Mouse (Mus musculus): ENCODE results near the gene Trpc2. TPM values are rescaled to one million over a fixed set of nuclear protein-coding genes. Genes with fewer than 3 reads are reported as not detected.

Trpc2 gene
- polyA plus RNA-seq, 1 experiment from 2014 or later: not detected

GRCm38 (mm10) chr7:102076714-102077296, 6.1 kb upstream of the Trpc2 start:
- H3K4me3 ChIP-seq: no peak overlapping the region
- no peak overlapping the region for H3K9ac ChIP-seq
- no peak for ATAC-seq
- H3K4me1 ChIP-seq: no peaks in the 10 kb centered on the region
- H3K27ac ChIP-seq: no peak overlapping the region
- H3K4me2 ChIP-seq: no peak overlapping the region
- H3K36me3 ChIP-seq (ENCODE audit: poor library complexity, severe bottlenecking): peaks cover 91% of the 10 kb centered on the region
- no peaks in the 10 kb centered on the region for H3K27me3 ChIP-seq
- WGBS: 82% methylated on average over 6 of the region's 7 CpGs
- no peaks in the 10 kb centered on the region for H3K9me3 ChIP-seq (replicated peaks)

DNA sequence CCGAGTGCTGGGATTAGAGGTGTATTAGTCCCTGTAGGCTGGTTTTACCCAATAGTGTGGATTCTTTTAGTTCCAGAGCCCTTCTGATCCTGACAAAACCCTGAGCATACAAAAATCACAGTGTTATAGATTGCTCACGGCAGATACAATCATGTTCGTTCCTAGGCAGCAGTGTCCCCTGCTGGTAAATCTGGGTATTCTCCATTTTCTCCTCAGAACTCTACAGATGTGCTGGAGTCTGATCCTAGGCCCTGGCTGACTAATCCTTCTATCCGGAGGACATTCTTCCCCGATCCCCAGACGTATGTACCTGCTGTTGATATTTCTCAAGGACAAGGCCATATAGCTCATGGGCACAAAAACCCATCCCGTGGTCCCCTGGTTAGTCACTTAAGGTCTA, 4.4 kb upstream of the Trpc2 start:
- WGBS: 77% methylated on average over 7 of the region's 7 CpGs
- no peak for ATAC-seq

DNA sequence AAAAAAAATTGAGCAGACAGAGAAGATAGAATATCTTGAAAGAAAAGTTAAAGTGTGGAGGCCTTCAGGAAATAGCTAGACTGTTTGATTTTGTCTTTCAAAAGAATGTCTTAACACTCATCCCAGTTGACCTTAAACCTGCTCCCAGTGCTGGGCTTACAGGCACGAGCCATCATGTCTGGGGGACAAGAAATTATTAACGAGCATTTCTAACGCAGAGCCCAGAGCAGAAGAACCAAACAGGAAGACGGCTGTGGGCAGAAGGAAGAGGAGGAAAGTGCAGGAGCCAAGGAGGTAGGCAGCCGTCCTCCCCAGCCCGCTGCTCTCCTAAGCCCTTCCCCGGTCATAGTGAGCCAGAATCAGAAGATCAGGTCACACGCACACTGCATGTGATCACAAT, 2.6 kb upstream of the Trpc2 start:
- Histone ChIP-seq H3K4me2 (no peak overlapping the region), H3K9me3 (replicated peaks) (no peaks in the 10 kb centered on the region), H3K9ac (no peak overlapping the region), H3K4me3 (no peak overlapping the region), H3K36me3 (ENCODE audit: poor library complexity, severe bottlenecking) (peaks cover 88% of the 10 kb centered on the region), H3K27me3 (no peaks in the 10 kb centered on the region), H3K27ac (no peak overlapping the region), H3K4me1 (no peaks in the 10 kb centered on the region)
- 92% methylated on average over 8 of the region's 8 CpGs for WGBS
- no peak for ATAC-seq

More for the DNA sequence above, 4.4 kb upstream of the Trpc2 start:
- no peak overlapping the region for H3K4me3 ChIP-seq
- no peaks in the 10 kb centered on the region for H3K4me1 ChIP-seq
- H3K36me3 ChIP-seq (ENCODE audit: poor library complexity, severe bottlenecking): peaks cover 91% of the 10 kb centered on the region
- H3K27ac ChIP-seq: no peak overlapping the region
- H3K9ac ChIP-seq: no peak overlapping the region
- H3K27me3 ChIP-seq: no peaks in the 10 kb centered on the region
- no peaks in the 10 kb centered on the region for H3K9me3 ChIP-seq (replicated peaks)
- no peak overlapping the region for H3K4me2 ChIP-seq

GRCm38 (mm10) chr7:102081784-102082183, 1.1 kb upstream of the Trpc2 start:
- ATAC-seq: no peak
- no peak overlapping the region for H3K9ac ChIP-seq
- WGBS: 98% methylated on average over 5 of the region's 5 CpGs
- H3K9me3 ChIP-seq (replicated peaks): no peaks in the 10 kb centered on the region
- no peak overlapping the region for H3K4me3 ChIP-seq
- H3K27ac ChIP-seq: no peak overlapping the region
- H3K4me1 ChIP-seq: no peaks in the 10 kb centered on the region
- H3K4me2 ChIP-seq: no peak overlapping the region
- H3K36me3 ChIP-seq (ENCODE audit: poor library complexity, severe bottlenecking): peaks cover 80% of the 10 kb centered on the region
- H3K27me3 ChIP-seq: no peaks in the 10 kb centered on the region

- Histone ChIP-seq H3K9me3 (replicated peaks) (no peaks in the 10 kb centered on the region), H3K27ac (no peak overlapping the region), H3K36me3 (ENCODE audit: poor library complexity, severe bottlenecking) (peaks cover 77% of the 10 kb centered on the region), H3K27me3 (no peaks in the 10 kb centered on the region), H3K4me1 (no peaks in the 10 kb centered on the region), H3K4me3 (no peak overlapping the region), H3K4me2 (no peak overlapping the region), H3K9ac (no peak overlapping the region)
- WGBS: 93% methylated on average over 26 of the region's 26 CpGs
- no peak for ATAC-seq
These were observed 1.3 kb downstream of the Trpc2 start for GRCm38 (mm10) chr7:102084041-102084696.

DNA sequence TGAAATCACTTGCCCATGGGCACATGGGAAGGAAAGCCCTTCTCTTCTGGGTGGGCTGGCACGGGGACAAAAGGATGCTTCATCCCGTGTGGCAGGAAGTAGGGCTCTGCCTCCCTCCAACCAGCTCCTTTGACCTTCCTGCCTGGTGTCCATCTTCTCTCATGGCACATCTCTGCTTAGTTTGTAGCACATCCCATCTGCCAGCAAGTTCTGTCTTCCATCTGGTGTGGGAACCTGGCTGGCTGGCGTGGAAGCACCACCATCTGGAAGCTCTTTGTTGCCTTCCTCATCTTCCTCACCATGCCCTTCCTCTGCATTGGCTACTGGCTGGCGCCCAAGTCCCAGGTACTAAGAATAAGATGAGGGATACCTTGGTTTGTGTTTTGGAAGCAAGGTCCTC, 4.4 kb downstream of the Trpc2 start:
- no peak overlapping the region for H3K4me2 ChIP-seq
- H3K36me3 ChIP-seq (ENCODE audit: poor library complexity, severe bottlenecking): peaks cover 63% of the 10 kb centered on the region
- H3K27me3 ChIP-seq: no peaks in the 10 kb centered on the region
- no peaks in the 10 kb centered on the region for H3K4me1 ChIP-seq
- H3K4me3 ChIP-seq: no peak overlapping the region
- no peak overlapping the region for H3K27ac ChIP-seq
- H3K9ac ChIP-seq: no peak overlapping the region
- H3K9me3 ChIP-seq (replicated peaks): no peaks in the 10 kb centered on the region
- no peak for ATAC-seq
- WGBS: 82% methylated on average over 4 of the region's 4 CpGs

DNA sequence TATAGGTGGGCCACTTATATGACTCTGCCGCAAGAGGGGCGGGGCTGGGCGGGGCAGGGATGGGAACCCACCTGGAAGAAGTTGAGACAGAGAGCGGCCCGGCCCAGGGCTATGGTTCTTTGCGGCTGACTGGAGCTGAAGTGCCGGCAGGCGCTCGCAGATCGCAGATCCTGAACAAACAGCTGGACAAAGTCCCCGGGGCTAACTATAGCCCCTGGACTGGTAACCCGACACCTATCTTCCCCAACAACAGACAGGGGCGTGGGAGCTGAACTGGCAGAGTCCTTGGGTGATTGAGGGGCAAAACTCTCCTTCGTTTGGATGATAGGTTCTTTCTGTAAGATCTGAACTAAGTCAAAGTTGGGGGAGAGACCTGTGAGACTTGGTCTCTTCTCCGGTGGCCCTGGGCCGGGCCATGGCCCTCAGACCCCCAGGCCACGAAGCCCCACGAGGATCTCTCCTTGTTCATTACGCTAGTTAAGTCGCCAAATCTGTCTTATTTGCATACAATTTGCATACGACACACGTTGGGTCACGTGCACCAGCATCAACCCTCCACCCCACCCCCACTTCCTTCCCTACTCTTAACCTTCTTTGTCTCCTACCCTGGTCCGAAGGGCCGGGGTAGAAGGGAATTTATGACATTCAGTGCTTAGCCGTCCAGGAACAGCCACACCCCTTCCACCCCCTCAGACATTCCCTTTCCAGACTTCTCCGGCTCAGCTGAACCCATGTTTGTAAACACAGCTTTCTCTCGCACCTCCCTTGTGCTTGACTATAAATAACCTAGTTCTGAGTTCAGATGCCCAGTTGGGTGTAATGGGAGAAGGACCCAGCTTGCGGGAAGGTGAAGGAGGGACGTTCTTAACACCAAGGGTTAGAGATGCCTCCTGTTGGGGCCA, 17.1 kb downstream of the Trpc2 start:
- Histone ChIP-seq H3K4me1 (peaks cover 15% of the 10 kb centered on the region), H3K4me2 (peak overlapping the region; percentile 58), H3K27me3 (0 out of 2 replicates have a peak, but pooled peaks cover 8% of the 10 kb centered on the region), H3K9ac (peak overlapping the region; percentile 38; the same call in 1 of the 2 replicates), H3K27ac (no peak overlapping the region), H3K4me3 (peak overlapping the region; percentile 28), H3K9me3 (replicated peaks) (no peaks in the 10 kb centered on the region), H3K36me3 (ENCODE audit: poor library complexity, severe bottlenecking) (peaks cover 3% of the 10 kb centered on the region; the same call in 1 of the 2 replicates)
- 4% methylated on average over 30 of the region's 30 CpGs for WGBS
- peak; percentile 74 for ATAC-seq

- ATAC-seq: no peak
- H3K9ac ChIP-seq: no peak overlapping the region
- 0 out of 2 replicates have a peak, but pooled peaks cover 8% of the 10 kb centered on the region for H3K27me3 ChIP-seq
- no peak overlapping the region for H3K4me2 ChIP-seq
- H3K27ac ChIP-seq: no peak overlapping the region
- peaks cover 15% of the 10 kb centered on the region for H3K4me1 ChIP-seq
- WGBS: 66% methylated on average over 5 of the region's 5 CpGs
- no peak overlapping the region for H3K4me3 ChIP-seq
- H3K9me3 ChIP-seq (replicated peaks): no peaks in the 10 kb centered on the region
- H3K36me3 ChIP-seq (ENCODE audit: poor library complexity, severe bottlenecking): no peaks in the 10 kb centered on the region
These were observed 18.0 kb downstream of the Trpc2 start for GRCm38 (mm10) chr7:102100868-102101267.

DNA sequence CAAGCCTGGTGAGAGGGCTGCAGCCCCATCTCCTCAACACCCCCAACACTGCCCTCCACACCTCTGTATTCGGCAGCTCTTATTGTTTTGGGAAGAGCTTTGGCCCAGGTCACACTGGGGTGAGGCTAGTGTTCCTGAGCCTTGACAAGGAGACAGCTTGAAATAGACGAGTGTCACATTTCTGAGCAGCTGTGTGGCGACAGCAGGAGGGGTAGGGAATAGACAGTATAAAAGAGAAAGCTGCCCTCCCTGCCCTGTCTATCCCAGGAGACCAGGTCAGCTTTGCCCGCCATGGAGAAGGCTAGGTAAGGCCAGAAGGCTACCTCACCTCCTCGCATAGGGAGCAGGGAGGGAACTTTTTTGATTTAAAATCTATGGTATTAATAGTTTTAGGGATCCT, 18.6 kb downstream of the Trpc2 start, which contains the start of gene Art1:
Art1 (plus strand) TSS at position 257 of the 400 bp plus-strand sequence.
- no peak within 1 kb of the TSS for H3K9ac ChIP-seq
- no peak within 1 kb of the TSS for H3K27ac ChIP-seq
- no peak within 1 kb of the TSS for H3K4me3 ChIP-seq
- H3K4me2 ChIP-seq: peak within 1 kb of the TSS; percentile 58; the same call in 1 of the 2 replicates
- H3K4me1 ChIP-seq: peaks cover 15% of the 10 kb centered on the region
- no peaks in the 10 kb centered on the region for H3K36me3 ChIP-seq (ENCODE audit: poor library complexity, severe bottlenecking)
- H3K9me3 ChIP-seq (replicated peaks): no peaks in the 10 kb centered on the region
- H3K27me3 ChIP-seq: 0 out of 2 replicates have a peak, but pooled peaks cover 8% of the 10 kb centered on the region
- no peak for ATAC-seq
- 42% methylated on average over 5 of the region's 5 CpGs for WGBS

- Histone ChIP-seq H3K9ac (no peak overlapping the region), H3K27ac (no peak overlapping the region), H3K4me1 (peaks cover 21% of the 10 kb centered on the region), H3K9me3 (replicated peaks) (no peaks in the 10 kb centered on the region), H3K4me2 (no peak overlapping the region), H3K36me3 (ENCODE audit: poor library complexity, severe bottlenecking) (no peaks in the 10 kb centered on the region), H3K27me3 (0 out of 2 replicates have a peak, but pooled peaks cover 8% of the 10 kb centered on the region), H3K4me3 (no peak overlapping the region)
- 49% methylated on average over 8 of the region's 8 CpGs for WGBS
- no peak for ATAC-seq
These were observed 19.3 kb downstream of the Trpc2 start for GRCm38 (mm10) chr7:102102241-102102640.

- Histone ChIP-seq H3K4me2 (no peak overlapping the region), H3K36me3 (ENCODE audit: poor library complexity, severe bottlenecking) (no peaks in the 10 kb centered on the region), H3K27ac (no peak overlapping the region), H3K27me3 (0 out of 2 replicates have a peak, but pooled peaks cover 8% of the 10 kb centered on the region), H3K9me3 (replicated peaks) (no peaks in the 10 kb centered on the region), H3K4me3 (no peak overlapping the region), H3K9ac (no peak overlapping the region), H3K4me1 (peaks cover 21% of the 10 kb centered on the region)
- no peak for ATAC-seq
- WGBS: 40% methylated on average over 6 of the region's 6 CpGs
These were observed 19.8 kb downstream of the Trpc2 start for GRCm38 (mm10) chr7:102102696-102103095.

- no peaks in the 10 kb centered on the region for H3K36me3 ChIP-seq (ENCODE audit: poor library complexity, severe bottlenecking)
- no peak overlapping the region for H3K4me3 ChIP-seq
- peaks cover 21% of the 10 kb centered on the region for H3K4me1 ChIP-seq
- no peak overlapping the region for H3K4me2 ChIP-seq
- 0 out of 2 replicates have a peak, but pooled peaks cover 8% of the 10 kb centered on the region for H3K27me3 ChIP-seq
- no peak overlapping the region for H3K27ac ChIP-seq
- ATAC-seq: no peak
- H3K9ac ChIP-seq: no peak overlapping the region
- no peaks in the 10 kb centered on the region for H3K9me3 ChIP-seq (replicated peaks)
- 85% methylated on average over 2 of the region's 2 CpGs for WGBS
These were observed 20.6 kb downstream of the Trpc2 start for GRCm38 (mm10) chr7:102103555-102103954.

All from forebrain, embryonic 13.5 days (tissue).